Mouse (Mus musculus) stomach, embryonic 15.5 days (tissue): ENCODE data around the gene Neu1. TPM values are rescaled to one million over a fixed set of nuclear protein-coding genes. Genes with fewer than 3 reads are reported as not detected.
A peak's percentile ranks its signal among the peaks of the same experiment; 100 is the strongest.
"Not testable (repeated sequence)": the region's sequence is repeated elsewhere in the genome, so short reads cannot be mapped to it uniquely, and the experiment has no call there.

Experiments used
- ATAC-seq: fragments of 200-750 bp; cut with Nextera tagmentation; 2 replicates; pipeline ENCODE4 v1.8.0; 2017; ENCODE audit warnings: low read depth, moderate number of reproducible peaks, moderate TSS enrichment; ENCODE audit not compliant: insufficient read depth, low FRiP score
- H3K27ac ChIP-seq: fragments of 300-500 bp; sonication (generic); 2 replicates; pipeline ENCODE4 v1.5.1; 2015; ENCODE audit warnings: mild to moderate bottlenecking, inconsistent platforms
- H3K27me3 ChIP-seq: fragments of 300-500 bp; sonication (generic); replicated peaks from 2 replicates; pipeline ENCODE4 v1.6.1; 2015; ENCODE audit warnings: inconsistent platforms
- H3K36me3 ChIP-seq: fragments of 300-500 bp; sonication (generic); 2 replicates; pipeline ENCODE4 v1.6.1; 2015; ENCODE audit warnings: inconsistent platforms
- H3K4me1 ChIP-seq: fragments of 300-500 bp; sonication (generic); 2 replicates; pipeline ENCODE4 v1.6.1; 2015; ENCODE audit warnings: inconsistent platforms
- H3K4me2 ChIP-seq: fragments of 300-500 bp; sonication (generic); 2 replicates; pipeline ENCODE4 v1.6.1; 2015; ENCODE audit warnings: mild to moderate bottlenecking, inconsistent platforms
- H3K4me3 ChIP-seq: fragments of 300-500 bp; sonication (generic); replicated peaks from 2 replicates; pipeline ENCODE4 v1.5.1; 2015; ENCODE audit warnings: inconsistent platforms
- H3K9ac ChIP-seq: fragments of 300-500 bp; sonication (generic); 2 replicates; pipeline ENCODE4 v1.6.1; 2015; ENCODE audit warnings: inconsistent platforms
- H3K9me3 ChIP-seq: fragments of 300-500 bp; sonication (generic); 2 replicates; pipeline ENCODE4 v1.6.1; 2016; ENCODE audit warnings: inconsistent platforms
- WGBS: fragments of 180-500 bp; shearing (Covaris S2); methylation state at CpG from one replicate; pipeline ENCODE4 v1.1.7; 2015; 5-methylcytosine and 5-hydroxymethylcytosine counted together
- polyA plus RNA-seq: library from polyadenylated mRNA; unstranded; fragments of >200 nt; fragmentation: Nextera tagmentation; extraction: Ambion mirVana; gene quantifications from 2 replicates; pipeline ENCODE4 v1.2.1, GENCODE M21; 2015

The Neu1 gene
- polyA plus RNA-seq, 1 experiment from 2014 or later, result 36.9 TPM

DNA sequence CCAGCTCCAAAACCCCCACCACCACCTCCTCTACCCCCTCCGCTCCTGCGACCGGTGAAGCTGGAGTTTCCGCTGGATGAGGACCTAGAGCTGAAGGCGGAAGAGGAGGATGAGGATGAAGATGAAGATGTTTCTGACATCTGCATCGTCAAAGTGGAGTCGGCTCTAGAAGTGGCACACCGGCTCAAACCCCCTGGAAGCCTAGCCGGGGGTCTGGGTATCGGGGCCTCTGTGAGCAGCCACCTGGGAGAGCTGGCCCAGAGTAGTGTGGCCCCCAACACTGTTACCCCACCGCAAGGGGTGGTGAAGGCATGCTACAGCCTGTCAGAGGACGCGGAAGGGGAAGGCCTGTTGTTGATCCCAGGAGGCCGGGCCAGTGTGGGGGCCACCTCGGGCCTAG lies 35.3 kb upstream of the Neu1 start:
- Histone ChIP-seq H3K36me3 (no peaks in the 10 kb centered on the region), H3K9me3 (no peaks in the 10 kb centered on the region), H3K27me3 (no peaks in the 10 kb centered on the region), H3K27ac (peak overlapping the region; percentile 90), H3K9ac (no peak overlapping the region), H3K4me3 (peak overlapping the region; percentile 79), H3K4me1 (peaks cover 28% of the 10 kb centered on the region), H3K4me2 (peak overlapping the region; percentile 91)
- 90% methylated on average over 15 of the region's 15 CpGs for WGBS
- ATAC-seq, result no peak

DNA sequence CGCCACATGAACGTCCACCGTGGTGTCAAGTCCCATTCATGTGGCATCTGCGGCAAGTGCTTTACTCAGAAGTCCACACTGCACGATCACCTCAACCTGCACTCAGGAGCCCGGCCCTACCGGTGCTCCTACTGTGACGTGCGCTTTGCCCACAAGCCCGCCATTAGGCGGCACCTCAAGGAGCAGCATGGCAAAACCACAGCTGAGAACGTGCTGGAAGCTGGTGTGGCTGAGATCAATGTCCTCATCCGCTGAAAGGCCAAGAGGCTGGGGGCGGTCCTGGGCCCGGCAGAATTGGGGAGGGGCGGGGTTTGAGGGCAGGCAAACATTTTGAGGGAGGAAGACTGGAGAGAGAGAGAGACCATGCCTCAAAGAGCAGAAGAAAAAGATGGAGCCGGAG lies 34.7 kb upstream of the Neu1 start:
- H3K36me3 ChIP-seq, result no peaks in the 10 kb centered on the region
- 80% methylated on average over 17 of the region's 17 CpGs for WGBS
- H3K27ac ChIP-seq, result no peak overlapping the region; the same call in 1 of the 2 replicates
- H3K4me2 ChIP-seq, result no peak overlapping the region
- no peaks in the 10 kb centered on the region for H3K9me3 ChIP-seq
- peaks cover 28% of the 10 kb centered on the region for H3K4me1 ChIP-seq
- H3K4me3 ChIP-seq, result no peak overlapping the region
- H3K27me3 ChIP-seq, result no peaks in the 10 kb centered on the region
- no peak overlapping the region for H3K9ac ChIP-seq
- no peak for ATAC-seq

DNA sequence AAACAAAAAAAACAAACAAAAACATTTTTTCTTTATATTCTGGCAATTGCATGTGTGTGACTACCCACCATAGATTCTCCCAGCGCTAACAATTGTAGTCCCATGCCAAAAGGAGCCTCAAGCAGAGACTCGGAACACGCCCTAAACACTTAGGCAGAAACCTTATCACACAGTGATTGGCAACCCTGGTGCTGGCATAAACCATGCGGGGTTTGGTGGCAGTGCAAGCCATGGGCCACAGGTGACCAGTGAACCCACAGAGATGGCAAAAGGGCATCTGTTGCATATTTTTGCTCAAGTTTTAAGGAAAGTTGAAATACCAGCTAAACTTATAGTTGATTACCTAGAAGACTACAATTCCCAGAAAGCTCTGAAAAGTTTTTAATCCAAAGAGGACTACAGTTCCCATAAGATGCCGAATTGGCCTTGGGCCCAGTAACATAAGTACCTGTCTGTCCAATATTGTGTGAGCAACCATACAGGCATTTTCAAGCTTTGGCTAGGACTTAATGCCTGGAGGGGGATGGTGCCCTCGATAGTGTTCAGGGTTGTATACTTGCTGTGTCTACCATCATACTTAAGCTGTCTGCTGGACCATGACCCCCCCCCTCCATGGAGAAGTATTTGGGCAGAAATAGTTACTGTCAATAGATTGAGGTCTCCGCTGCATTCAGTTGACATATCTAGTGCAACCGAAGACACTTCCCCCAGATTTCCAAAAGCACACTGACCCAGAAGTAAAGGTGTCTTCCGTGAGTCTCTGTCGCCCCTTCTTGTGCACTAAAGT lies 33.5 kb upstream of the Neu1 start:
- Histone ChIP-seq H3K4me3 (peak overlapping the region; percentile 90), H3K27ac (peak overlapping the region; percentile 99), H3K4me2 (peak overlapping the region; percentile 86), H3K9ac (peak overlapping the region; percentile 89), H3K9me3 (no peaks in the 10 kb centered on the region), H3K27me3 (no peaks in the 10 kb centered on the region), H3K4me1 (peaks cover 28% of the 10 kb centered on the region), H3K36me3 (peaks cover 3% of the 10 kb centered on the region; the same call in 1 of the 2 replicates)
- ATAC-seq, result 0 out of 2 replicates have a peak, but pooled peaks have one; percentile 9
- 14% methylated on average over 10 of the region's 10 CpGs for WGBS

DNA sequence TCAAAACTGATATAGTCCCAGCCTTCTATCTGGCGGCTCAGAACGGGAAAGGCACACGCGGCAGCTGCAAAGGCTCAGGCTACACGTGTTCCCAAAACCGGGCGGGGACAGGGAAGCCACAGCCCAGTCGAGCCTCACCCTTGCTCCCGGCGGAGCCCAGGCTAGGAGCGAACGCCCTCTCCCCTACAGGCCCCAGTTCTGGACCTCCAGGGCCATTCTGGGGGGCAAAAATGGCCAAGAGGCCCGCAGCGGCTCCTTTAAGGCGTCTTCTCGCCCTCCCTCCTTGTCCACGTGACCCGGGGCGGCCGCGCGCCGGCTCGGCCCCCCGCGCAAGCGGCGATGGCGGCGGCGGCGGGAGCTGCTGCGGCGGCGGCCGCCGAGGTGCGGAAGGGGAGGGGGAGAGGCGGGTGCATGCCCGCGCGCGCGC lies 32.9 kb upstream of the Neu1 start, which contains the start of the genes C2 and Ehmt2:
Gene C2 (minus strand): TSS at position 106 of the 427 bp plus-strand sequence.
Gene Ehmt2 (plus strand): TSS at position 310 of the 427 bp plus-strand sequence.
- Histone ChIP-seq H3K4me2 (peak within 1 kb of the TSS; percentile 86), H3K9me3 (no peaks in the 10 kb centered on the region), H3K4me1 (peaks cover 28% of the 10 kb centered on the region), H3K36me3 (peaks cover 9% of the 10 kb centered on the region; the same call in 1 of the 2 replicates), H3K9ac (peak within 1 kb of the TSS; percentile 89), H3K27ac (peak within 1 kb of the TSS; percentile 99), H3K27me3 (no peaks in the 10 kb centered on the region), H3K4me3 (peak within 1 kb of the TSS; percentile 90)
- peak; percentile 37 for ATAC-seq
- WGBS, result under 1% methylated on average over 30 of the region's 44 CpGs

DNA sequence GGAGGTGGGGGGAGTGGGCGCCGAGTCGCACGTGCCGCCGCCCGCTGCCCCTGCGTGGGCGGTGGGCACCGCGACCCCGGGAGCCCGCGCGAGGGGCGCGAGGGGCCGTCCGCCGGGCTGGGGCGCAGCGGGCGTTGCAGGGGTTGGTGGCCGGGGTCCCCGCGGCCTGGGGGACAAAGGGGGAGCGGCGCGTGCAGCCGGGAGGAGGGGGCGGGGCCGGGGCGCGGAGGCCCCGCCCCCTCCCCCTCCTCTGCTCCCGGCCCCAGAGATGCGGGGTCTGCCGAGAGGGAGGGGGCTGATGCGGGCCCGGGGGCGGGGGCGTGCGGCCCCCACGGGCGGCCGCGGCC lies 32.4 kb upstream of the Neu1 start:
- H3K4me1 ChIP-seq, result peaks cover 24% of the 10 kb centered on the region
- H3K27ac ChIP-seq, result peak overlapping the region; percentile 99
- H3K4me2 ChIP-seq, result peak overlapping the region; percentile 86
- WGBS, result 0% methylated on average over 12 of the region's 47 CpGs
- peaks cover 14% of the 10 kb centered on the region; the same call in 1 of the 2 replicates for H3K36me3 ChIP-seq
- no peak for ATAC-seq
- H3K4me3 ChIP-seq, result peak overlapping the region; percentile 90
- H3K9ac ChIP-seq, result peak overlapping the region; percentile 89
- H3K9me3 ChIP-seq, result no peaks in the 10 kb centered on the region
- no peaks in the 10 kb centered on the region for H3K27me3 ChIP-seq

DNA sequence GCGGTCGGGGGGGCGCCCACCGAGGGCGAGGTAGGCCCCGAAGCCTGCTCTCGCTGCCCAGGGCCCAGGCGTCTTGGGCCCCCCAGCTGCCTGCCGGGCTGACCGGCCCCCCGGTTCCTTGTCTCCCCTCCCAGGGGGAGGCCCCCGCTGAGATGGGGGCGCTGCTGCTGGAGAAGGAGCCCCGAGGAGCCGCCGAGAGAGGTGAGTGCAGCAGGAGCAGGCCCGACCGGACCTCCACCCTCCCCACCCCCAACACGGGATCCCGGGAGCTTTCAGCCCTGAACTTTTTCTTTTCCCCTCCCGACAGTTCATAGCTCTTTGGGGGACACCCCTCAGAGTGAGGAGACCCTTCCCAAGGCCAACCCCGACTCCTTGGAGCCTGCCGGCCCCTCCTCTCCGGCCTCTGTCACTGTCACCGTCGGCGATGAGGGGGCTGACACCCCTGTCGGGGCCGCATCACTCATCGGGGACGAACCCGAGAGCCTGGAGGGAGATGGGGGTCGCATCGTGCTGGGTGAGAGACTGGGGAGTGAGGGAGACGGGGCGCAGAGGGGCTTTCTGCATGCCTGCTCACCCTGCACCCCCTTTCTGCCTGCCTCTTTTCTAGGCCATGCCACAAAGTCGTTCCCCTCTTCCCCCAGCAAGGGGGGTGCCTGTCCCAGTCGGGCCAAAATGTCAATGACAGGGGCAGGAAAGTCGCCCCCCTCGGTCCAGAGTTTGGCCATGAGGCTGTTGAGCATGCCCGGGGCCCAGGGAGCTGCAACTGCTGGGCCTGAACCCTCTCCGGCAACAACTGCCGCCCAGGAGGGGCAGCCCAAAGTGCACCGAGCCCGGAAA lies 31.8 kb upstream of the Neu1 start:
- under 1% methylated on average over 44 of the region's 45 CpGs for WGBS
- H3K27me3 ChIP-seq, result no peaks in the 10 kb centered on the region
- H3K4me1 ChIP-seq, result peaks cover 22% of the 10 kb centered on the region
- peak overlapping the region; percentile 99 for H3K27ac ChIP-seq
- no peak for ATAC-seq
- no peaks in the 10 kb centered on the region for H3K9me3 ChIP-seq
- H3K4me3 ChIP-seq, result peak overlapping the region; percentile 90
- H3K4me2 ChIP-seq, result peak overlapping the region; percentile 86
- peak overlapping the region; percentile 89 for H3K9ac ChIP-seq
- H3K36me3 ChIP-seq, result peaks cover 19% of the 10 kb centered on the region

DNA sequence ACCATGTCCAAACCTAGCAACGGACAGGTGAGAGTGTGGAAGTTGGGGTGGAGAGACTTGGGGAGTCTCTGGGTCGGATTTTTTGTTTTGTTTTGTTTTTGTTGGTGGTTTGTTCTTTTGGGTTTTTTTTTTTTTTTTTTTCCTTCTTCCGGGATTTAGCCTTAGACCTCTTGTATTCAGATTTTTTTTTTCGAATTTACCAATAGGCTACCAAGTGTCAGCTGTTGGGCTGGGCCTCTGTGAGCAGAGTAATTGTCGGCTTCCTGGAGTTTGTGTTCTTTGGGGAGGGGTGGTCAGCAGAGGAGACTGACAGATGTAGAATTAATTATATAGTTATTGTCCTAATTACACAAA lies 31.2 kb upstream of the Neu1 start:
- Histone ChIP-seq H3K9ac (peak overlapping the region; percentile 89), H3K4me1 (peaks cover 22% of the 10 kb centered on the region), H3K27me3 (no peaks in the 10 kb centered on the region), H3K9me3 (no peaks in the 10 kb centered on the region), H3K4me2 (peak overlapping the region; percentile 86), H3K36me3 (peaks cover 25% of the 10 kb centered on the region), H3K27ac (peak overlapping the region; percentile 99), H3K4me3 (peak overlapping the region; percentile 90)
- ATAC-seq, result no peak
- WGBS, result under 1% methylated on average over 5 of the region's 5 CpGs

DNA sequence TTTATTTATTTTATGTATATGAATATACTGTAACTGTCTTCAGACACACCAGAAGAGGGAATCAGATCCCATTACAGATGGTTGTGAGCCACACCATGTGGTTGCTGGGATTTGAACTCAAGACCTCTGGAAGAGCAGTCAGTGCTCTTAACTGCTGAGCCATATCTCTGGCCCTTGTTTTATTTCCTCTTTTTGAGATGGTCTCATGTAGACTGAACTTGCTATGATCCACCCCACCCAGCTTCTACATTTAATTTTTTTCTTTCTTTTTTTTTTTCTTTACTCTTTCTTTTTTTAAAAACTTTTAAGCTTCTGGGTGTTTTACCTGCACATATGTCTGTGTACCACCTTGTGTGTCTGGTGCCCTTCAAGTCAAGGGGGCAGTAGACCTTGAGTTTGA lies 30.2 kb upstream of the Neu1 start:
- H3K36me3 ChIP-seq, result peaks cover 34% of the 10 kb centered on the region
- not testable (repeated sequence) for H3K4me2 ChIP-seq

DNA sequence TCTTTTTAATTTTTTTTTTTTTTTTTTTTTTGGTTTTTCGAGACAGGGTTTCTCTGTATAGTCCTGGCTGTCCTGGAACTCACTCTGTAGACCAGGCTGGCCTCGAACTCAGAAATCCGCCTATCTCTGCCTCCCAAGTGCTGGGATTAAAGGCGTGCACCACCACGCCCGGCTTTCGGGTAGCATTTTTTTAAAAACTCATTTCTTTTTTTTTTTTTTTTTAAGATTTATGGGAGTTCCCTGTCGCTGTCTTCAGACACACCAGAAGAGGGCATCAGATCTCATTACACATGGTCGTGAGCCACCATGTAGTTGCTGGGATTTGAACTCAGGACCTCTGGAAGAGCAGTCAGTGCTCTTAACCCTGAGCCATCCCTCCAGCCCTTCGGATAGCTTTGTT lies 29.1 kb upstream of the Neu1 start:
- WGBS, result 85% methylated on average over 9 of the region's 10 CpGs
- H3K9me3 ChIP-seq, ATAC-seq, H3K4me1 ChIP-seq, H3K4me2 ChIP-seq, H3K4me3 ChIP-seq, H3K27me3 ChIP-seq, H3K27ac ChIP-seq, H3K9ac ChIP-seq: not testable (repeated sequence)
- peaks cover 45% of the 10 kb centered on the region for H3K36me3 ChIP-seq

More for the DNA sequence above, 30.2 kb upstream of the Neu1 start:
- H3K4me3 ChIP-seq, ATAC-seq, H3K27ac ChIP-seq, H3K27me3 ChIP-seq, H3K9ac ChIP-seq, H3K9me3 ChIP-seq: not testable (repeated sequence)
- peaks cover 14% of the 10 kb centered on the region; the same call in 1 of the 2 replicates for H3K4me1 ChIP-seq

DNA sequence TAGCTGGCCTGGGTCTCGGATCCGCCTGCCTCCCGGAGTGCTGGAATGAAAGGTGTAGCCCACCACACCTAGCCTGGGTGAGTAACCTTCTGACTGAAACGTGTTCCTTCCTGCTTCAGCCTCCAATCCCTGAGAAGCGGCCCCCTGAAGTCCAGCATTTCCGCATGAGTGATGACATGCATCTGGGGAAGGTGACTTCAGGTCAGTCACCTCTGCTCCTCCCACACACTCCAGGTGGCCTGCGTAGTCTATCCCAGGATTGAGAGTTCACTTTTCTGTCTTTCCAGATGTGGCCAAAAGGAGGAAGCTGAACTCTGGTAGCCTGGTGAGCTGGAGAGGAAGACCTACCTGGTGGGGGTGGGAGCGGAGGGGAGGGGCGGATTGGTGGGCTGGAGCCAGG lies 28.2 kb upstream of the Neu1 start:
- Histone ChIP-seq H3K9ac (no peak overlapping the region), H3K4me3 (no peak overlapping the region), H3K4me1 (0 out of 2 replicates have a peak, but pooled peaks cover 2% of the 10 kb centered on the region), H3K9me3 (no peaks in the 10 kb centered on the region), H3K36me3 (peaks cover 55% of the 10 kb centered on the region), H3K27me3 (no peaks in the 10 kb centered on the region), H3K4me2 (no peak overlapping the region), H3K27ac (no peak overlapping the region)
- no peak for ATAC-seq
- WGBS, result 80% methylated on average over 9 of the region's 9 CpGs

DNA sequence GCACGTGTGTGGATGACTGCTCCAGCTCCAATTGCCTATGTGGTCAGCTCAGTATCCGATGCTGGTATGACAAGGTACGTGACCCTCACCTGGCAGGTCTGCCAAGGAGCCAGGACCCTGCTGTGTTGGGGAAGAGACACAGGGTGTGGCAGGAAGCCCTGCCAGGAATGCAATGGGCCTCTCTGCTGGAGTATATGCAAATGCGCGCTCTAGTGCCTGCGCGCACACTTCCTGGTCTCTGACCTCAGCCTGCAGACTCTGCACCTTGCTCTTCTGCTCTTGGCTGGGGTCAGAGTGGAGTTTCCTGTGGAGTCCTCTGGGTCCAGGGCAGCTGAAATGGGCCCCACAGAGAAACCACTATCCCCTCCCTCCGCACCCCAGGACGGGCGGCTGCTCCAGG lies 20.1 kb upstream of the Neu1 start:
- H3K4me1 ChIP-seq, result no peaks in the 10 kb centered on the region; the same call in 1 of the 2 replicates
- H3K27ac ChIP-seq, result no peak overlapping the region
- H3K27me3 ChIP-seq, result no peaks in the 10 kb centered on the region
- H3K36me3 ChIP-seq, result peaks cover 76% of the 10 kb centered on the region
- H3K9me3 ChIP-seq, result no peaks in the 10 kb centered on the region
- no peak for ATAC-seq
- no peak overlapping the region for H3K9ac ChIP-seq
- H3K4me3 ChIP-seq, result no peak overlapping the region
- WGBS, result 84% methylated on average over 10 of the region's 10 CpGs
- no peak overlapping the region for H3K4me2 ChIP-seq

DNA sequence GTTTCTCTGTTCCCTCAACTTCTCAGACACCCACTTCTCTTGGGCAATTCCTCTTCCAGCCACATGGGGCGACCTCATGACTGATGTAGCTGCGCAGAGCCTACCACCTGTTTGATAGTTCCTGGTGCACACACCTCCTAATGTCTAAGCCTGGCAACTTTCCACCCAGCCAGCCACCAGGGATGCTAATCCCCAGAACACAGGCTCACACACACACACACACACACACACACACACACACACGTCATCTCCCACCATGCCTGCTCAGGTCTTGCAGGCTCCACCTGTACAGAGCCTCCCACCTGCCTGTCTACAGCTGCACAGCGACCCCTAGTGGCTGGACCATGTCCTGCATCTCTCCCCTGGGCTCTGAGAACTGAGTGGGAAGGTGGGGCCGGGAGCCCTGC lies 19.1 kb upstream of the Neu1 start:
- 46% methylated on average over 5 of the region's 5 CpGs for WGBS
- no peaks in the 10 kb centered on the region for H3K9me3 ChIP-seq
- ATAC-seq, result peak; percentile 50
- H3K36me3 ChIP-seq, result peaks cover 66% of the 10 kb centered on the region
- no peak overlapping the region for H3K9ac ChIP-seq
- H3K4me2 ChIP-seq, result no peak overlapping the region
- no peaks in the 10 kb centered on the region for H3K27me3 ChIP-seq
- H3K4me1 ChIP-seq, result no peaks in the 10 kb centered on the region; the same call in 1 of the 2 replicates
- no peak overlapping the region for H3K27ac ChIP-seq
- no peak overlapping the region for H3K4me3 ChIP-seq
